Mouse (Mus musculus): ENCODE results near the gene Rhox4a. TPM values are rescaled to one million over a fixed set of nuclear protein-coding genes. Genes with fewer than 3 reads are reported as not detected.
"Not testable (repeated sequence)": the region's sequence is repeated elsewhere in the genome, so short reads cannot be mapped to it uniquely, and the experiment has no call there.

Rhox4a gene
- polyA plus RNA-seq (2014; fragmentation: Nextera tagmentation; extraction: Ambion mirVana) = not detected in 2 replicates

GRCm38 (mm10) chrX:37265038-37265437, at the start of gene Rhox4a:
Gene Rhox4a, plus strand, starts transcription at chrX:37265338.
- not testable (repeated sequence) for H3K4me2 ChIP-seq (ENCODE audit: low read length); H3K36me3 ChIP-seq (ENCODE audit: control insufficient read depth, insufficient read depth, low read length); H3K27me3 ChIP-seq (replicated peaks; ENCODE audit: control insufficient read depth, insufficient read depth, low read length); DNase-seq (ENCODE audit: low spot score); H3K4me3 ChIP-seq (ENCODE audit: low read depth, low read length); H3K27ac ChIP-seq (ENCODE audit: low read depth); H3K4me1 ChIP-seq (replicated peaks; ENCODE audit: control insufficient read depth, insufficient read depth, low read length); ATAC-seq (replicated peaks; ENCODE audit: low FRiP score, low TSS enrichment, low read depth); H3K9ac ChIP-seq (ENCODE audit: low read length); H3K9me3 ChIP-seq (ENCODE audit: control insufficient read depth, low read length)
- 98% methylated on average over 10 of the region's 19 CpGs for WGBS

DNA sequence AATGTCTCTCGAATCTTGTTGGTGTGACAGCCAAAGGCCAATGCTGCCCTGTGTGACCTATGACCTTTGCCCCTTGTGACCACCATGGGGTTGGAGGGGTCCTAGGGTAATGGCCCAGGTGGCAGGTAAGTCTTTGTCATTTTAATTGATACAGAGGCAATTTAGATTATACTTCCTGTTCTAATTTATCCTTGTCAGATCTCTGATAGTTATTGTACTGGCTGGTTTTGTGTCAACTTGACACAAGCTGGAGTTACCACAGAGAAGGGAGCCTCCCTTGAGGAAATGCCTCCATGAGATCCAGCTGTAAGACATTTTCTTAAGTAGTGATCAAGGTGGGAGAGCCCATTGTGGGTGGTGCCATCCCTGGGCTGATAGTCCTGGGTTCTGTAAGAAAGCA, 43.0 kb upstream of the Rhox4a start, which contains the start of gene Rhox1:
Gene Rhox1 (minus strand): TSS at position 101 of the 400 bp plus-strand sequence.
- not testable (repeated sequence) for H3K4me2 ChIP-seq (ENCODE audit: low read length); H3K9ac ChIP-seq (ENCODE audit: low read length); H3K36me3 ChIP-seq (ENCODE audit: control insufficient read depth, insufficient read depth, low read length); H3K27me3 ChIP-seq (replicated peaks; ENCODE audit: control insufficient read depth, insufficient read depth, low read length); H3K9me3 ChIP-seq (ENCODE audit: control insufficient read depth, low read length); DNase-seq (ENCODE audit: low spot score); H3K4me3 ChIP-seq (ENCODE audit: low read depth, low read length); H3K27ac ChIP-seq (ENCODE audit: low read depth); H3K4me1 ChIP-seq (replicated peaks; ENCODE audit: control insufficient read depth, insufficient read depth, low read length); ATAC-seq (replicated peaks; ENCODE audit: low FRiP score, low TSS enrichment, low read depth)
- WGBS = 55% methylated on average over 1 of the region's 1 CpGs

- not testable (repeated sequence) for ATAC-seq (replicated peaks; ENCODE audit: low FRiP score, low TSS enrichment, low read depth); H3K27me3 ChIP-seq (replicated peaks; ENCODE audit: control insufficient read depth, insufficient read depth, low read length)
- no CpG with 5 or more reads among the region's 9 CpGs for WGBS
These were observed 20.5 kb upstream of the Rhox4a start, which contains the start of gene Rhox2a for GRCm38 (mm10) chrX:37244676-37245075. Gene Rhox2a, plus strand, starts transcription at chrX:37244976.

DNA sequence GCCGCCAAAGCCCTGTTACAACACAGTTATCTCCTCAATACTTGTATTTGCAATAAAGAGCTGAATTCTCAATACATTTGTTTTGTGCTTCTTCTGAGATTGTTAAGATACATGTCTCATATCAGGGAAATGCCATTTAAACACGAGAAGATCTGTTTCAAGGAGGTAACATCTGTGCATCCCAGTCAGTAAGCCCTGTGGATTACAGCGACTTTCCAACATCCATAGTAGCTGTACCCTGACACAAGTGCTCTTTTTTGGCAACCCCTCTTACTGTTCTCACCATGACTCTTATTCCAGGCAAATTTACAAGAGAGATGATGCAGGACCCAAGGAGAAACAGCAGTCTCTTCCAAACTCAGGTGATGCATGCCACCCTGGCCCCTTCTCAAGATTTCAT, 15.5 kb upstream of the Rhox4a start, which contains the start of gene Rhox3a:
Gene Rhox3a (plus strand): TSS at position 301 of the 400 bp plus-strand sequence.
- not testable (repeated sequence) for H3K4me1 ChIP-seq (replicated peaks; ENCODE audit: control insufficient read depth, insufficient read depth, low read length); ATAC-seq (replicated peaks; ENCODE audit: low FRiP score, low TSS enrichment, low read depth); H3K9me3 ChIP-seq (ENCODE audit: control insufficient read depth, low read length); H3K4me3 ChIP-seq (ENCODE audit: low read depth, low read length); H3K36me3 ChIP-seq (ENCODE audit: control insufficient read depth, insufficient read depth, low read length); H3K27ac ChIP-seq (ENCODE audit: low read depth); H3K4me2 ChIP-seq (ENCODE audit: low read length); DNase-seq (ENCODE audit: low spot score); H3K27me3 ChIP-seq (replicated peaks; ENCODE audit: control insufficient read depth, insufficient read depth, low read length); H3K9ac ChIP-seq (ENCODE audit: low read length)
- WGBS = 78% methylated on average over 1 of the region's 3 CpGs

More at GRCm38 (mm10) chrX:37244676-37245075, 20.5 kb upstream of the Rhox4a start, which contains the start of gene Rhox2a:
- not testable (repeated sequence) for H3K9me3 ChIP-seq (ENCODE audit: control insufficient read depth, low read length); H3K4me3 ChIP-seq (ENCODE audit: low read depth, low read length); H3K27ac ChIP-seq (ENCODE audit: low read depth); H3K9ac ChIP-seq (ENCODE audit: low read length); H3K4me1 ChIP-seq (replicated peaks; ENCODE audit: control insufficient read depth, insufficient read depth, low read length); H3K4me2 ChIP-seq (ENCODE audit: low read length); H3K36me3 ChIP-seq (ENCODE audit: control insufficient read depth, insufficient read depth, low read length); DNase-seq (ENCODE audit: low spot score)

Other genes starting within 250 kb of the Rhox4a start
- 0.11 TPM in 1 of 2 replicates, not detected in the other for gene Sowahd, start 216.5 kb upstream of the Rhox4a start, polyA plus RNA-seq (2014; fragmentation: Nextera tagmentation; extraction: Ambion mirVana)
- gene Rpl39, start 179.9 kb upstream of the Rhox4a start, polyA plus RNA-seq (2014; fragmentation: Nextera tagmentation; extraction: Ambion mirVana) = 637 and 732 TPM in 2 replicates
- gene Upf3b, start 155.0 kb upstream of the Rhox4a start, polyA plus RNA-seq (2014; fragmentation: Nextera tagmentation; extraction: Ambion mirVana) = 16.7 and 18.6 TPM in 2 replicates
- 15.1 and 16.4 TPM in 2 replicates for gene Nkap, start 138.5 kb upstream of the Rhox4a start, polyA plus RNA-seq (2014; fragmentation: Nextera tagmentation; extraction: Ambion mirVana)
- not detected in 2 replicates for gene Akap14, start 96.5 kb upstream of the Rhox4a start, polyA plus RNA-seq (2014; fragmentation: Nextera tagmentation; extraction: Ambion mirVana)
- 412 and 460 TPM in 2 replicates for gene Ndufa1, start 74.2 kb upstream of the Rhox4a start, polyA plus RNA-seq (2014; fragmentation: Nextera tagmentation; extraction: Ambion mirVana)
- gene Rnf113a1, start 74.1 kb upstream of the Rhox4a start, polyA plus RNA-seq (2014; fragmentation: Nextera tagmentation; extraction: Ambion mirVana) = 10.0 and 10.4 TPM in 2 replicates
- gene Gm9, start 54.3 kb upstream of the Rhox4a start, polyA plus RNA-seq (2014; fragmentation: Nextera tagmentation; extraction: Ambion mirVana) = not detected in 2 replicates
- not detected in 2 replicates for gene Rhox1, start 43.1 kb upstream of the Rhox4a start, polyA plus RNA-seq (2014; fragmentation: Nextera tagmentation; extraction: Ambion mirVana)
- gene Rhox2a, start 20.4 kb upstream of the Rhox4a start, polyA plus RNA-seq (2014; fragmentation: Nextera tagmentation; extraction: Ambion mirVana) = not detected in 2 replicates
- gene Rhox3a, start 15.4 kb upstream of the Rhox4a start, polyA plus RNA-seq (2014; fragmentation: Nextera tagmentation; extraction: Ambion mirVana) = not detected in 2 replicates
- gene Rhox3a2, start 114.7 kb downstream of the Rhox4a start, polyA plus RNA-seq (2014; fragmentation: Nextera tagmentation; extraction: Ambion mirVana) = not detected in 2 replicates
- gene Rhox4a2, start 125.5 kb downstream of the Rhox4a start, polyA plus RNA-seq (2014; fragmentation: Nextera tagmentation; extraction: Ambion mirVana) = not detected in 2 replicates
- gene Rhox2b, start 146.7 kb downstream of the Rhox4a start, polyA plus RNA-seq (2014; fragmentation: Nextera tagmentation; extraction: Ambion mirVana) = not detected in 2 replicates
- gene Rhox4b, start 167.2 kb downstream of the Rhox4a start, polyA plus RNA-seq (2014; fragmentation: Nextera tagmentation; extraction: Ambion mirVana) = not detected in 2 replicates
- not detected in 2 replicates for gene Rhox2c, start 188.3 kb downstream of the Rhox4a start, polyA plus RNA-seq (2014; fragmentation: Nextera tagmentation; extraction: Ambion mirVana)
- not detected in 2 replicates for gene Rhox3c, start 193.2 kb downstream of the Rhox4a start, polyA plus RNA-seq (2014; fragmentation: Nextera tagmentation; extraction: Ambion mirVana)
- gene Rhox4c, start 215.0 kb downstream of the Rhox4a start, polyA plus RNA-seq (2014; fragmentation: Nextera tagmentation; extraction: Ambion mirVana) = not detected in 2 replicates
- not detected in 2 replicates for gene Rhox2d, start 228.1 kb downstream of the Rhox4a start, polyA plus RNA-seq (2014; fragmentation: Nextera tagmentation; extraction: Ambion mirVana)
- 0.13 TPM in 1 of 2 replicates, not detected in the other for gene Rhox4d, start 249.0 kb downstream of the Rhox4a start, polyA plus RNA-seq (2014; fragmentation: Nextera tagmentation; extraction: Ambion mirVana)

All from intestine, embryonic 14.5 days (tissue).